In genomic region chr8:71728240-71728785, GRCm38 (mm10) we compare ENCODE assay signal across 8 mouse cellular contexts. TPM values are rescaled to one million over a fixed set of nuclear protein-coding genes. Genes with fewer than 3 reads are reported as not detected.
DNase-seq lines count a peak whose midpoint lies in the region; ATAC-seq and TF ChIP-seq lines count a peak whose summit lies in the region.

No protein-coding gene starts in this region.

- H3K4me3 ChIP-seq in kidney, embryonic 15.5 days (replicated peaks), result peak overlapping the region; percentile 39
- H3K4me3 ChIP-seq in embryonic facial prominence, embryonic 11.5 days (ENCODE audit: low read depth, low read length), result 0 out of 2 replicates have a peak overlapping the region, but pooled peaks have one; percentile 1
- H3K4me3 ChIP-seq in hindbrain, embryonic 15.5 days, result peak overlapping the region; percentile 39
- peak overlapping the region; percentile 85 for H3K4me3 ChIP-seq in megakaryocyte, embryonic 14.5 days (replicated peaks)
- H3K4me3 ChIP-seq in stomach, postnatal 0 days (ENCODE audit: low read depth, low read length), result peak overlapping the region; percentile 23

- 0 out of 2 replicates have a peak overlapping the region, but pooled peaks have one; percentile 9 for H3K27ac ChIP-seq in kidney, embryonic 15.5 days
- no peak overlapping the region for H3K27ac ChIP-seq in embryonic facial prominence, embryonic 11.5 days (replicated peaks; ENCODE audit: low read depth, low read length)
- peak overlapping the region; percentile 82 for H3K27ac ChIP-seq in hindbrain, embryonic 15.5 days (replicated peaks)
- 0 out of 2 replicates have a peak overlapping the region, but pooled peaks have one; percentile 13 for H3K27ac ChIP-seq in stomach, postnatal 0 days (replicated peaks)

- H3K27me3 ChIP-seq in kidney, embryonic 15.5 days, result peaks cover 51% of the 10 kb centered on the region
- peaks cover 3% of the 10 kb centered on the region; the same call in 1 of the 2 replicates for H3K27me3 ChIP-seq in embryonic facial prominence, embryonic 11.5 days (ENCODE audit: control insufficient read depth, insufficient read depth, low read length)
- H3K27me3 ChIP-seq in hindbrain, embryonic 15.5 days, result no peaks in the 10 kb centered on the region
- H3K27me3 ChIP-seq in megakaryocyte, embryonic 14.5 days (replicated peaks), result peaks cover 65% of the 10 kb centered on the region
- no peaks in the 10 kb centered on the region for H3K27me3 ChIP-seq in stomach, postnatal 0 days (ENCODE audit: control insufficient read depth, insufficient read depth, low read length)

- no peak for DNase-seq in kidney, adult 18-20 months
- DNase-seq in Muller cell, postnatal 12 days (ENCODE audit: inconsistent ontology term), result peak; percentile 58
- DNase-seq in embryonic facial prominence, embryonic 11.5 days (ENCODE audit: low spot score), result peak; percentile 51
- DNase-seq in stomach, postnatal 0 days (ENCODE audit: low spot score), result peak; percentile 57
- no peak for DNase-seq in urinary bladder, postnatal 4 days (ENCODE audit: low spot score in 2 of 2)

- TF ChIP-seq CTCF in stomach, postnatal 0 days (IDR thresholded peaks at IDR 0.05; ENCODE audit: low read depth), result no peak

- 0 out of 2 replicates have a peak overlapping the region, but pooled peaks have one; percentile 21 for H3K9ac ChIP-seq in kidney, embryonic 15.5 days
- no peak overlapping the region for H3K9ac ChIP-seq in embryonic facial prominence, embryonic 11.5 days (replicated peaks; ENCODE audit: low read length)
- H3K9ac ChIP-seq in hindbrain, embryonic 15.5 days, result peak overlapping the region; percentile 37
- H3K9ac ChIP-seq in stomach, postnatal 0 days (ENCODE audit: low read length), result 0 out of 2 replicates have a peak overlapping the region, but pooled peaks have one; percentile 13

- no peak for TF ChIP-seq EP300 in stomach, postnatal 0 days (optimal IDR thresholded peaks at IDR 0.05)

- no peaks in the 10 kb centered on the region for H3K9me3 ChIP-seq in kidney, embryonic 15.5 days (replicated peaks)
- H3K9me3 ChIP-seq in embryonic facial prominence, embryonic 11.5 days (replicated peaks; ENCODE audit: control insufficient read depth, low read length), result no peaks in the 10 kb centered on the region
- no peaks in the 10 kb centered on the region for H3K9me3 ChIP-seq in hindbrain, embryonic 15.5 days
- H3K9me3 ChIP-seq in megakaryocyte, embryonic 14.5 days, result no peaks in the 10 kb centered on the region
- no peaks in the 10 kb centered on the region for H3K9me3 ChIP-seq in stomach, postnatal 0 days (ENCODE audit: control insufficient read depth, low read length)

- WGBS in kidney, embryonic 15.5 days, result 5% methylated on average over 21 of the region's 21 CpGs
- WGBS in embryonic facial prominence, embryonic 11.5 days, result 6% methylated on average over 19 of the region's 21 CpGs
- 6% methylated on average over 20 of the region's 21 CpGs for WGBS in hindbrain, embryonic 15.5 days
- WGBS in stomach, postnatal 0 days, result 5% methylated on average over 19 of the region's 21 CpGs

- H3K36me3 ChIP-seq in kidney, embryonic 15.5 days, result no peaks in the 10 kb centered on the region
- no peaks in the 10 kb centered on the region for H3K36me3 ChIP-seq in embryonic facial prominence, embryonic 11.5 days (replicated peaks; ENCODE audit: control insufficient read depth, insufficient read depth, low read depth, low read length)
- H3K36me3 ChIP-seq in hindbrain, embryonic 15.5 days, result no peaks in the 10 kb centered on the region
- H3K36me3 ChIP-seq in megakaryocyte, embryonic 14.5 days (replicated peaks; ENCODE audit: low read length), result no peaks in the 10 kb centered on the region
- no peaks in the 10 kb centered on the region for H3K36me3 ChIP-seq in stomach, postnatal 0 days (ENCODE audit: control insufficient read depth, insufficient read depth, low read length)

- H3K4me1 ChIP-seq in kidney, embryonic 15.5 days, result peaks cover 18% of the 10 kb centered on the region
- peaks cover 4% of the 10 kb centered on the region; the same call in 1 of the 2 replicates for H3K4me1 ChIP-seq in embryonic facial prominence, embryonic 11.5 days (ENCODE audit: control insufficient read depth, insufficient read depth, low read length)
- H3K4me1 ChIP-seq in hindbrain, embryonic 15.5 days (replicated peaks), result peaks cover 22% of the 10 kb centered on the region
- peaks cover 57% of the 10 kb centered on the region for H3K4me1 ChIP-seq in megakaryocyte, embryonic 14.5 days
- peaks cover 2% of the 10 kb centered on the region for H3K4me1 ChIP-seq in stomach, postnatal 0 days (replicated peaks; ENCODE audit: control insufficient read depth, insufficient read depth)

- ATAC-seq in kidney, embryonic 15.5 days (replicated peaks; ENCODE audit: low FRiP score), result 0 out of 2 replicates have a peak, but pooled peaks have one; percentile 30
- peak; percentile 21; the same call in 1 of the 2 replicates for ATAC-seq in embryonic facial prominence, embryonic 11.5 days (replicated peaks; ENCODE audit: insufficient number of reproducible peaks, low FRiP score, low TSS enrichment, low read depth)
- peak; percentile 70 for ATAC-seq in hindbrain, embryonic 15.5 days (ENCODE audit: low FRiP score, low read depth)
- peak; percentile 48 for ATAC-seq in stomach, postnatal 0 days (ENCODE audit: low FRiP score, low TSS enrichment)

- H3K4me2 ChIP-seq in kidney, embryonic 15.5 days, result peak overlapping the region; percentile 73
- H3K4me2 ChIP-seq in embryonic facial prominence, embryonic 11.5 days (ENCODE audit: low read depth, low read length), result peak overlapping the region; percentile 55
- peak overlapping the region; percentile 74 for H3K4me2 ChIP-seq in hindbrain, embryonic 15.5 days
- peak overlapping the region; percentile 55 for H3K4me2 ChIP-seq in stomach, postnatal 0 days (replicated peaks; ENCODE audit: low read depth)

RNA-seq across cellular contexts. Expression of gene Fcho1, which starts 2.8 kb away (rescaled TPM):
- polyA plus RNA-seq in kidney, embryonic 15.5 days (2015; fragmentation: Nextera tagmentation; extraction: Ambion mirVana), result 6.3 and 6.5 TPM in 2 replicates
- polyA plus RNA-seq in embryonic facial prominence, embryonic 11.5 days (2014; fragmentation: Nextera tagmentation; extraction: Ambion mirVana), result 3.8 and 5.0 TPM in 2 replicates
- 77.2 and 93.0 TPM in 2 replicates for polyA plus RNA-seq in hindbrain, embryonic 15.5 days (2015; fragmentation: Nextera tagmentation; extraction: Ambion mirVana)
- polyA plus RNA-seq in megakaryocyte, embryonic 14.5 days (2012; ENCODE audit: insufficient read depth, low replicate concordance), result 48.6 and 69.2 TPM in 2 replicates
- 4.8 and 5.9 TPM in 2 replicates for polyA plus RNA-seq in stomach, postnatal 0 days (2015; fragmentation: Nextera tagmentation; extraction: Ambion mirVana)

RNA-seq across cellular contexts. Expression of gene B3gnt3, which starts 26.7 kb away (rescaled TPM):
- polyA plus RNA-seq in kidney, embryonic 15.5 days (2015; fragmentation: Nextera tagmentation; extraction: Ambion mirVana), result 2.8 and 3.9 TPM in 2 replicates
- polyA plus RNA-seq in embryonic facial prominence, embryonic 11.5 days (2014; fragmentation: Nextera tagmentation; extraction: Ambion mirVana), result 0.47 and 0.58 TPM in 2 replicates
- 0.45 and 0.52 TPM in 2 replicates for polyA plus RNA-seq in hindbrain, embryonic 15.5 days (2015; fragmentation: Nextera tagmentation; extraction: Ambion mirVana)
- polyA plus RNA-seq in megakaryocyte, embryonic 14.5 days (2012; ENCODE audit: insufficient read depth, low replicate concordance), result 0.77 TPM in 1 of 2 replicates, not detected in the other
- polyA plus RNA-seq in stomach, postnatal 0 days (2015; fragmentation: Nextera tagmentation; extraction: Ambion mirVana), result 35.9 and 36.9 TPM in 2 replicates

RNA-seq across cellular contexts. Expression of gene Insl3, which starts 39.3 kb away (rescaled TPM):
- 1.2 and 1.7 TPM in 2 replicates for polyA plus RNA-seq in kidney, embryonic 15.5 days (2015; fragmentation: Nextera tagmentation; extraction: Ambion mirVana)
- polyA plus RNA-seq in embryonic facial prominence, embryonic 11.5 days (2014; fragmentation: Nextera tagmentation; extraction: Ambion mirVana), result 0.42 TPM in 1 of 2 replicates, not detected in the other
- 0.47 and 1.5 TPM in 2 replicates for polyA plus RNA-seq in hindbrain, embryonic 15.5 days (2015; fragmentation: Nextera tagmentation; extraction: Ambion mirVana)
- polyA plus RNA-seq in megakaryocyte, embryonic 14.5 days (2012; ENCODE audit: insufficient read depth, low replicate concordance), result 241 and 376 TPM in 2 replicates
- 1.9 and 2.6 TPM in 2 replicates for polyA plus RNA-seq in stomach, postnatal 0 days (2015; fragmentation: Nextera tagmentation; extraction: Ambion mirVana)

RNA-seq across cellular contexts. Expression of gene Jak3, which starts 52.2 kb away (rescaled TPM):
- 6.3 and 7.2 TPM in 2 replicates for polyA plus RNA-seq in kidney, embryonic 15.5 days (2015; fragmentation: Nextera tagmentation; extraction: Ambion mirVana)
- 1.2 and 1.9 TPM in 2 replicates for polyA plus RNA-seq in embryonic facial prominence, embryonic 11.5 days (2014; fragmentation: Nextera tagmentation; extraction: Ambion mirVana)
- polyA plus RNA-seq in hindbrain, embryonic 15.5 days (2015; fragmentation: Nextera tagmentation; extraction: Ambion mirVana), result 6.1 and 7.0 TPM in 2 replicates
- 209 and 434 TPM in 2 replicates for polyA plus RNA-seq in megakaryocyte, embryonic 14.5 days (2012; ENCODE audit: insufficient read depth, low replicate concordance)
- polyA plus RNA-seq in stomach, postnatal 0 days (2015; fragmentation: Nextera tagmentation; extraction: Ambion mirVana), result 4.6 and 5.4 TPM in 2 replicates

RNA-seq across cellular contexts. Expression of gene Unc13a, which starts 56.8 kb away (rescaled TPM):
- 0.80 and 1.2 TPM in 2 replicates for polyA plus RNA-seq in kidney, embryonic 15.5 days (2015; fragmentation: Nextera tagmentation; extraction: Ambion mirVana)
- polyA plus RNA-seq in embryonic facial prominence, embryonic 11.5 days (2014; fragmentation: Nextera tagmentation; extraction: Ambion mirVana), result 1.2 and 1.7 TPM in 2 replicates
- polyA plus RNA-seq in hindbrain, embryonic 15.5 days (2015; fragmentation: Nextera tagmentation; extraction: Ambion mirVana), result 20.8 and 24.7 TPM in 2 replicates
- 8.9 and 10.8 TPM in 2 replicates for polyA plus RNA-seq in megakaryocyte, embryonic 14.5 days (2012; ENCODE audit: insufficient read depth, low replicate concordance)
- 0.46 and 0.52 TPM in 2 replicates for polyA plus RNA-seq in stomach, postnatal 0 days (2015; fragmentation: Nextera tagmentation; extraction: Ambion mirVana)

Comparison
In these comparisons a context has a peak if more than half of its experiments do, and no peak if none do; other contexts are left out.
1. H3K4me3 ChIP-seq: peak in every context shown above with its lines; median percentile 85 in megakaryocyte, embryonic 14.5 days; 39 in kidney, embryonic 15.5 days; 39 in hindbrain, embryonic 15.5 days; 23 in stomach, postnatal 0 days; 1 in embryonic facial prominence, embryonic 11.5 days.
2. DNase-seq: peak in Muller cell, postnatal 12 days (single experiment), embryonic facial prominence, embryonic 11.5 days (single experiment) and stomach, postnatal 0 days (single experiment); none in kidney, adult 18-20 months (single experiment) and urinary bladder, postnatal 4 days (0 of 2).
3. RNA of gene Insl3, which starts 39.3 kb away (polyA plus RNA-seq): 241 to 376 TPM in megakaryocyte, embryonic 14.5 days; 1.9 to 2.6 TPM in stomach, postnatal 0 days, 1.2 to 1.7 TPM in kidney, embryonic 15.5 days, 0.47 to 1.5 TPM in hindbrain, embryonic 15.5 days and 0.42 TPM in embryonic facial prominence, embryonic 11.5 days; every median in the first group is over 10 times any median in the second.
4. Peak in every context shown above with its lines, with median percentiles within 50 percentile points of each other: ATAC-seq and H3K4me2 ChIP-seq.